Mouse (Mus musculus): ENCODE data around the gene Rps10.
A peak's percentile ranks its signal among the peaks of the same experiment; 100 is the strongest.

The Rps10 gene

DNA sequence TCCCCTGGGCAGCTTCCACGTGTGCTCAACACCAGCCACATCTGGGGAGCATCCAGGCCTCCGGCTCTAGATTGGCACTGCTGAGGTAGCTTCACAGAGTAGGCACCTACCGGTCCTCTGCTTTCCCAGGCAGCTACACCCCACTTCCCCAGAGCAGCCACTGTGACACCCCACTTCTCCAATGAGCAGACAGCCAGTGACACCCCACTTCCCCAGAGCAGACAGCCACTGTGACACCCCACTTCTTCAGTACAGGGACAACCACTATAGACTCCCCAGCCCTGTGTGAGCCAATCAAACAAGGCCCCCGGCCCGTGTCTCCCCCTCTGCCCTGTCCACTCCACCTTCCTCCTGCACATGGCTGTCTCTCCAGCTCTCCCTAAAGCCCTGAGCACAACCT, 24.5 kb downstream of the Rps10 start:
- DNase-seq (ENCODE audit: low read depth, low spot score), result no peak

DNA sequence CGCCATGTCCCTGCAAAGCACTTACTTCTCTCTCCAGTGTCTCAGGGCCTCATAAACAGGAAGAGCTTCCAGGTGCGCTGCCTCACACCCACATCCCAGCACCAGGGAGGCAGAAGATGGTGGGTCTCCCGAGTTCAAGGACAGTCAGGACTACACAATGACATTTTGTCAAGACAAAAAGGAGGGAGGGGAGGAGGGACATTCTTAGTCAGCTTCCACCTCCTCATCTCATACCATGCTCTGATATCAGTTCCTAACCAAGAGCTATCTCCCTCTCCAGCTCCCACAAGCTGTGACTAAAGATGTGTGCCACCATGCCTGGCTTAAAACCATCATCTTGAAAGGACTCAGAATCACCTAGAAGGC, 25.0 kb downstream of the Rps10 start:
- no peak for DNase-seq (ENCODE audit: low read depth, low spot score)

DNA sequence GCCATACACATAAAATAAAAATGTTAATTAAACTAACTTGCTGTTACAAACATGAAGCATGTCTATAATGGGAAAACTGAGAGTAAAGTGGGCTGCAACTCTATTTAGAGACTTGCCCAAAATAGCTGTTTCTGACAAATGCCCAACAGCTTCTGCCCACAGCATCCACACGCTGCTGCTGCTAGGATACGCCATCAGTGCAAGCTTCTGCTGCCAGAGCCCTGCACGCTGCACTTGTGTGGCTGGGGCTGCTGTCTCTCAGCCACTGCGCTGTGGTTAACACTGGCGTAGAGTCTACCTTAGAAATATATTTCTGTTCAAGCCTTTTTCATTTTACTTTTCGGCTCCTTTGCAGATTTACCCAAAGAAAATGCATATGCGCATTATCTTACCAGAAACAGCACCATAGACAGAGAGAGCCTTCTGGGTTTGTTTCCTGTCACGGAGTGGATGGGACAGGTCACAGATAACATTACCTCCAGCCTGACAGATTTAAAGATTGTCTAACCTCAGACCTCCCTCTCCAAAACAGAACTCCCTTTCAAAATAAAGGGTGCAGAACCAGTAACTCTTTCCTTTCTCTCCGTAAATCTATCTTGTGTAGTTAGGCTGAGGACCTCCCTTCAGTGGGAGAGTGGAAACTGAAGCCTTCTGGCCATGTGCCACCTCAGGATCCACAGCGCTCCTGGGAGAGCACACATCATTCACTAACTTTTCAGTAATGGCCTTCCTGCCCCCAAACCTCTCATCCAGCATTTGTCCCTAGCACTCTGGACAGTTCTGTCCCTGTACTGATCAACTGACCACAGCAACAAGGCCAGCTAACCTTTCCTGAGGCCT, 25.6 kb downstream of the Rps10 start:
- no peak for DNase-seq (ENCODE audit: low read depth, low spot score)

GRCm38 (mm10) chr17:27609576-27609975, 26.9 kb downstream of the Rps10 start:
- DNase-seq (ENCODE audit: low read depth, low spot score), result no peak

DNA sequence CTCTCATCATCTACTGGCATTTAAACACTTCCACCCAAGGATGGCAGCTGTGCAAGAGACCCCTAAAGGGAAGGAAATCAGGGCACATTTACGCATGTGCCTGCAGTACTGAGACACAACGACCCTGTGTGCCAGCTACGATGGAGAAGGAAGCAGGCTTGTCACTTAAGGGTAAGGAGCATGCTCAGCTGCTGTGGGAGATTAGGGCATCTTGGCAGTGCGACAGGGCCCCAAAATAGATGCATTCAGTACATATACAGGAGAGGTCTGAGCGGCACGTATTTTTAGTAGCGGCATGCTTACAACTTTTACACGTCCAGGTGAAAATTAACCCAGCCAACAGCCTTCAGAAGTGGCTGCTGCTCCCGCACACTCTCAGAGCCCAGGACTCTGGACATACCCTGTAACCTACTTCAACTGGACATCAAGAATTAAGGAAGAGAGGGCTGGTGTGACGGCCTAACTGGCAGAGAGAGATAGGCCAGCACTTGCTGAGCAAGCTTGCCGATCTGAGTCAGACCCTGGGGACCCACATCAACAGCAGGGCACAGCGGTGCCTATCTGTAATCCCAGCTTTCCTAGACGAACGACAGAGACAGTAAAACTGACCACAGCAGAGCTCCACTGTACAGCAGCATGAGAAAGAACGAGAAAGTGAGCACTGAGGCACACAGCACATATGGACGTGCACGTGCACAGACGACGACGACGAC, 32.8 kb downstream of the Rps10 start:
- peak; percentile 83 for DNase-seq (ENCODE audit: low read depth, low spot score)

GRCm38 (mm10) chr17:27603036-27603435, 33.4 kb downstream of the Rps10 start:
- DNase-seq (ENCODE audit: low read depth, low spot score), result no peak

DNA sequence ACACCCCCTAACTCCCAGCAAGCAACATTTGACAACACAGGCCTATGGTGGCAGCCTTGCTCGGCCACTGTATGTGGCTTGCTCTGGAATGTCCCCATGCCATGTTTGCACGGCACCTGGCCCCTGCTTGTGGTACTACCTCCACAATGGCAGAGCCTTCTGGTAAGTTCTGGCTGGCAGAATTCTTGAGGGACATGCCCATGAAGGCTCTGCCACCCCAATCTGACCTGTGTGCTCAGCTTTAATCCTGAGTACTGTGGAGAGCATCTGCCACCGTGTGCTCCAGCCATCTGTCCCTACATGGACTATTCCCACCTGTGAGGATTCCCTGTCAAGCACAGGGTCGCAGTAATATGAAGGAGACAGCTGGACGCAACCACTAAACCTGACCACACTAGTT, 35.6 kb downstream of the Rps10 start:
- no peak for DNase-seq (ENCODE audit: low read depth, low spot score)

DNA sequence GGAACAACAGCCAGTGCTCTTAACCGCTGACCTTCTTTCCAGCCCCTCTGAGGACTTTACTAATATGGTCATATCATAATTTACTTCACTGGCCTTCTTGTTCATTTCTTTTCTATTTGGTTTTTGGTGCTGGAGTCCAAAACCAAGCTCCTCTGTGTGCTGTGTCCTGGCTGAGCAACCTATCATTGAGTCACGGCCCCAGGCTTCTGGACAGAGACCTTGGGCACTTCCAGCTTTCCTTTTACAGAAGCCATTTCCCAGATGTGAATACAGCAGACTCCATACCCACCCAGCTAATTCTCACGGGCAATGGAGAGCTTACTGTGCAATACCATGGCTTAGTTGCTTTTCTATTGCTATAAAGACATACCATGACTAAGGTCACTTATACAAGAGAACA, 36.2 kb downstream of the Rps10 start:
- DNase-seq (ENCODE audit: low read depth, low spot score), result no peak

GRCm38 (mm10) chr17:27596376-27597190, 39.9 kb downstream of the Rps10 start:
- peak; percentile 73 for DNase-seq (ENCODE audit: low read depth, low spot score)

- DNase-seq (ENCODE audit: low read depth, low spot score), result no peak
These were observed 40.7 kb downstream of the Rps10 start for GRCm38 (mm10) chr17:27595659-27596375.

DNA sequence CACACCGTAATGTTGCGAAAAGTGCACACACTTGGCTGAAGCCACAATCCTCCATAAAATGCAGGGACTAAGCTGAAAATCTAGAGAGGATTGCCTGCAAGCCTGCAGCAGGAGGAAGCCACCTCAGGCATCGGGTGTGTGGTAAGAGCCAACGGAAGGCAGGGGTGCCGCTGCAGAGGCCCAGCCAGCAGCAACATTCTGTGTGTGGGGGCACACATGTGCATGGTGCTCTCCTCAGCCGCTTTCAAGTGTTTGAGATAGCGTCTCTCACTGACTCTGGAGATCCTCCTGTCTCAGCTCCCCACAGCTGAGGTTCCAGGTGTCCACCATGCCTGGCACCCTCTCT, 43.9 kb downstream of the Rps10 start:
- no peak for DNase-seq (ENCODE audit: low read depth, low spot score)

GRCm38 (mm10) chr17:27591826-27592564, 44.5 kb downstream of the Rps10 start:
- DNase-seq (ENCODE audit: low read depth, low spot score), result no peak

GRCm38 (mm10) chr17:27588231-27588630, 48.2 kb downstream of the Rps10 start:
- DNase-seq (ENCODE audit: low read depth, low spot score), result no peak

DNA sequence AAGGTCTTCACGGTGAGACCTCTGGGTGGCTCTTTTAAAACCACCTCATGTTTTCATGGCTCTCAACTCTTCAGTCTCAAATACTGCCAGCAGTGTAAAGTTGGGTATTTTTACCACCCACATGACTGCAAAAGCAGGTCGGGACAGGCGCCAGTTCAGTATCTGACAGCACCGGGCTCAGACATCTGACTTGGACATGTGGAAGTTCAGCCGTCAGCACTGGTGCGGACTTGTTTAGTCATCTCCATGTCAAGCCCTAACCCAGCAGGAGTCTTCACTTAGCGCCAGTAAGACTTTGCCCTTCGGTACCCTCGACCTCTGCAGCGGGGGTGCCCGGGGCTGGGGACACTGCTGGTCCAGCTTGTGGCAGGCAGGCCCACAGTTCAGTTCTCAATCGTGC, 49.2 kb downstream of the Rps10 start:
- peak; percentile 95 for DNase-seq (ENCODE audit: low read depth, low spot score)

- DNase-seq (ENCODE audit: low read depth, low spot score), result no peak
These were observed 49.8 kb downstream of the Rps10 start for GRCm38 (mm10) chr17:27586661-27587060.

- no peak for DNase-seq (ENCODE audit: low read depth, low spot score)
These were observed 53.1 kb downstream of the Rps10 start for GRCm38 (mm10) chr17:27583185-27583894.
